10 mouse cellular contexts compared by ENCODE assay signal in the genomic region with DNA sequence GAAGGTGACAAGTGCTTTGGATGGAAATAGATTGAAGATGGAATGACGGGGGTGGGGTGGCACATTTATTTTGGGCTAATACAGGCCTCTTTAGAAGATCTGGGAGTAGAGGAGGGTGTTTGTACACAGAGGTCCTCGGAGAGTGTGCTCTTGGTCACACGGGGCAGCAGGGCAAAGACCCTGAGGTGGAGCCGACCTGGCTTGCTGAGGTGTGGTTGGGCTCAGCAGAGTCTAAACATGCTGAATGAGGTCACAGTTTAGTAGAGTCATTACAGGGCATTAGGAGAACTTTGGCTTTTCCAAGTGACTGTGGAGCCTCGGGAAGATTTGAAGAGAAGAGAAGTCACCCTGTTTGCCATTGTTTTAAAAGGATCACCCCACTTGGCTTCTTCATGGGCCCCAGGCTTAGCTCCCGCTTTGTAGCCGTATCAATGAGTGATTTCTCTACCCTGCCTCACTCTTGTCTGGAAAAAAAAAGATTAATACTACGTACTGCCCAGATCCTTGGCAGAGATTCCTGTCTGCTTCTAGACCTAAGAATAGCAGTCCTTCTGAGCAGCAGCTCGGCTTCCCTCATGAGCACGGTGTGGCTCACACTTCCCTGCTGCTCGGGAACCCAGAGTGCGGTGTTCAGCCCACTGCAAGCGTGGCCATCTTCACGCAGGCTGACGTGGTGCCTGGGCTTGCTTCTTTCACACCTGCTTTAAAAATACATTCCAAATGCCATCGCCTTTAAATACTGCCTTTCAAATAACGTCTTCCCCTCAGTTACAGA. TPM values are rescaled to one million over a fixed set of nuclear protein-coding genes. Genes with fewer than 3 reads are reported as not detected.
A peak's percentile ranks its signal among the peaks of the same experiment; 100 is the strongest.
DNase-seq lines count a peak whose midpoint lies in the region.
"Had no signal": no experiment of that assay in that cellular context is flagged by ENCODE, and none has a peak within 500 bp of the region (broad histone marks: within the 10 kb centered on the region; RNA-seq: fewer than 3 reads in every experiment).

No protein-coding gene starts in this region.

- intact Hi-C loops in left cerebral cortex, postnatal 36 days (cut with DNase I), result no loop called here

- DNase-seq in kidney, adult 8-10 months, result peak; percentile 27 to 34
- no peak for DNase-seq in kidney, postnatal 14 days
- peak; percentile 55 to 73 for DNase-seq in frontal cortex, postnatal 10 days (ENCODE audit: low spot score in 2 of 2)
- peak; percentile 67 for DNase-seq in left cerebral cortex, postnatal 36 days (ENCODE audit: low spot score in 2 of 2)
- no peak for DNase-seq in thymus, postnatal 14 days
- DNase-seq in adrenal gland, postnatal 4 days (ENCODE audit: low spot score in 2 of 2), result no peak
- DNase-seq: lung, postnatal 4 days had no signal

- no peak overlapping the region for H3K4me3 ChIP-seq in brown adipose tissue, adult 24 weeks (ENCODE audit: insufficient read depth, low read depth, low read length)
- H3K4me3 ChIP-seq: hindbrain, embryonic 15.5 days had no signal

- peak overlapping the region; percentile 57 for H3K27ac ChIP-seq in brown adipose tissue, adult 24 weeks (replicated peaks; ENCODE audit: low read depth, low read length)
- H3K27ac ChIP-seq: hindbrain, embryonic 15.5 days had no signal

- peaks cover 11% of the 10 kb centered on the region for H3K4me1 ChIP-seq in brown adipose tissue, adult 24 weeks (ENCODE audit: control insufficient read depth, insufficient read depth, insufficient read length, low read length)

RNA-seq across cellular contexts. Expression of a gene that starts 22.0 kb away (rescaled TPM):
- not detected in 2 replicates for polyA plus RNA-seq in brown adipose tissue, adult 24 weeks (2012; ENCODE audit: insufficient read depth, insufficient read length, missing spikeins)
- under 1 TPM in 1 of 2 experiments, not detected in 1; 0.11 TPM for total RNA-seq in left cerebral cortex, postnatal 36 days (2021)
- not detected for total RNA-seq in adrenal gland, postnatal 4 days (2021)
- total RNA-seq: MEL had no signal

RNA-seq across cellular contexts. Expression of a gene that starts 57.1 kb away (rescaled TPM):
- polyA plus RNA-seq in brown adipose tissue, adult 24 weeks (2012; ENCODE audit: insufficient read depth, insufficient read length, missing spikeins), result 25.7 and 31.5 TPM in 2 replicates
- total RNA-seq in left cerebral cortex, postnatal 36 days (2021), result 1 to 10 TPM; 3.1 to 3.4 TPM
- 10 to 100 TPM; 10.3 to 12.1 TPM for total RNA-seq in adrenal gland, postnatal 4 days (2021)

Comparison
In these comparisons a context has a peak if more than half of its experiments do, and no peak if none do; other contexts are left out.
1. DNase-seq: peak in kidney, adult 8-10 months (2 of 2), frontal cortex, postnatal 10 days (2 of 2) and left cerebral cortex, postnatal 36 days (2 of 2); none in kidney, postnatal 14 days (single experiment), thymus, postnatal 14 days (single experiment) and adrenal gland, postnatal 4 days (0 of 2).